Mouse (Mus musculus): ENCODE results near the gene Ppfibp1. TPM values are rescaled to one million over a fixed set of nuclear protein-coding genes. Genes with fewer than 3 reads are reported as not detected.

Gene Ppfibp1
- total and polyA plus RNA-seq, 3 experiments: 1.1 to 8.6 (median 3.3) TPM

GRCm38 (mm10) chr6:146913489-146914198, 25.4 kb downstream of the Ppfibp1 start:
- no peak for DNase-seq (ENCODE audit: low spot score)
- Histone ChIP-seq H3K27me3 (ENCODE audit: insufficient read depth, low read length) (peaks cover 5% of the 10 kb centered on the region), H3K36me3 (replicated peaks) (no peaks in the 10 kb centered on the region), H3K9me3 (replicated peaks) (no peaks in the 10 kb centered on the region), H3K4me3 (ENCODE audit: low read depth, low read length) (no peak overlapping the region), H3K4me1 (ENCODE audit: insufficient read depth, low read depth, low read length) (no peaks in the 10 kb centered on the region)
- TF ChIP-seq GATA2 (IDR thresholded peaks at IDR 0.05; ENCODE audit: borderline replicate concordance, low read depth, low read length) (no peak), GATA1 (IDR thresholded peaks at IDR 0.05; ENCODE audit: borderline replicate concordance, low read length) (no peak), POLR2AphosphoS5 (IDR thresholded peaks at IDR 0.05; ENCODE audit: insufficient replicate concordance, low read depth, low read length) (no peak), CTCF (IDR thresholded peaks at IDR 0.05; ENCODE audit: low read depth, low read length) (no peak), TAL1 (conservative IDR thresholded peaks at IDR 0.05; ENCODE audit: low read depth, low read length) (no peak)
- ATAC-seq (ENCODE audit: extremely low read depth, insufficient number of reproducible peaks, low FRiP score, poor library complexity, severe bottlenecking): no peak

GRCm38 (mm10) chr6:146915808-146916207, 27.5 kb downstream of the Ppfibp1 start:
- Histone ChIP-seq H3K4me3 (ENCODE audit: low read depth, low read length) (no peak overlapping the region), H3K27me3 (ENCODE audit: insufficient read depth, low read length) (peaks cover 5% of the 10 kb centered on the region), H3K4me1 (ENCODE audit: insufficient read depth, low read depth, low read length) (no peaks in the 10 kb centered on the region), H3K9me3 (replicated peaks) (no peaks in the 10 kb centered on the region), H3K36me3 (replicated peaks) (no peaks in the 10 kb centered on the region)
- DNase-seq (ENCODE audit: low spot score) (no peak), ATAC-seq (ENCODE audit: extremely low read depth, insufficient number of reproducible peaks, low FRiP score, poor library complexity, severe bottlenecking) (no peak)
- TF ChIP-seq POLR2AphosphoS5 (IDR thresholded peaks at IDR 0.05; ENCODE audit: insufficient replicate concordance, low read depth, low read length) (no peak), GATA2 (IDR thresholded peaks at IDR 0.05; ENCODE audit: borderline replicate concordance, low read depth, low read length) (no peak), CTCF (IDR thresholded peaks at IDR 0.05; ENCODE audit: low read depth, low read length) (no peak), TAL1 (conservative IDR thresholded peaks at IDR 0.05; ENCODE audit: low read depth, low read length) (no peak), GATA1 (IDR thresholded peaks at IDR 0.05; ENCODE audit: borderline replicate concordance, low read length) (no peak)

GRCm38 (mm10) chr6:146917396-146917795, 29.1 kb downstream of the Ppfibp1 start:
- TF ChIP-seq GATA1 (IDR thresholded peaks at IDR 0.05; ENCODE audit: borderline replicate concordance, low read length) (no peak), TAL1 (conservative IDR thresholded peaks at IDR 0.05; ENCODE audit: low read depth, low read length) (no peak), GATA2 (IDR thresholded peaks at IDR 0.05; ENCODE audit: borderline replicate concordance, low read depth, low read length) (no peak), CTCF (IDR thresholded peaks at IDR 0.05; ENCODE audit: low read depth, low read length) (no peak), POLR2AphosphoS5 (IDR thresholded peaks at IDR 0.05; ENCODE audit: insufficient replicate concordance, low read depth, low read length) (no peak)
- peaks cover 5% of the 10 kb centered on the region; the same call in 1 of the 2 replicates for H3K27me3 ChIP-seq (ENCODE audit: insufficient read depth, low read length)
- no peaks in the 10 kb centered on the region for H3K36me3 ChIP-seq (replicated peaks)
- DNase-seq (ENCODE audit: low spot score): no peak
- no peak for ATAC-seq (ENCODE audit: extremely low read depth, insufficient number of reproducible peaks, low FRiP score, poor library complexity, severe bottlenecking)
- H3K4me3 ChIP-seq (ENCODE audit: low read depth, low read length): no peak overlapping the region
- H3K9me3 ChIP-seq (replicated peaks): no peaks in the 10 kb centered on the region
- no peaks in the 10 kb centered on the region for H3K4me1 ChIP-seq (ENCODE audit: insufficient read depth, low read depth, low read length)

DNA sequence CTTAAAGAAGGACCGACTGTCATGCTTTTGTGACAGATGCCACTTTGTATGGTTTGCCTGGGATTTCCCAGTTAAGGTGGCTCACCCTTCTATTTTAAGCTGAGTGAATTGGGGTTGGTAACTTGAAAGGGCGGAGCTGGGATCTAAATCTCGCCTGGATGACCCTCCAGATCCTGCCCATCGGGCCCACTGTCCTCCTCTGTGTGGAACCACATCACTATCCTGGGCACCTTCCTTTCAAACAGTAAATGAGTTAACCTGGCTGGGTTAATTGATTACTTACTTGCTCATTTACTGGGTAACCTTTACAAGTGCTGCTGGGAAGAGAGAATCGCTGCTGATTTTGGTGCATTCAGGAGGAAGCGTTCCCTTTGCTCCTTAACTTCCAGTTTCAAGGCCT, 30.1 kb downstream of the Ppfibp1 start:
- peaks cover 5% of the 10 kb centered on the region; the same call in 1 of the 2 replicates for H3K27me3 ChIP-seq (ENCODE audit: insufficient read depth, low read length)
- no peaks in the 10 kb centered on the region for H3K36me3 ChIP-seq (replicated peaks)
- H3K4me1 ChIP-seq (ENCODE audit: insufficient read depth, low read depth, low read length): no peaks in the 10 kb centered on the region
- DNase-seq (ENCODE audit: low spot score): no peak
- no peak for ATAC-seq (ENCODE audit: extremely low read depth, insufficient number of reproducible peaks, low FRiP score, poor library complexity, severe bottlenecking)
- H3K9me3 ChIP-seq (replicated peaks): no peaks in the 10 kb centered on the region
- no peak overlapping the region for H3K4me3 ChIP-seq (ENCODE audit: low read depth, low read length)
- no peak for TF ChIP-seq CTCF (IDR thresholded peaks at IDR 0.05; ENCODE audit: low read depth, low read length)
- no peak for TF ChIP-seq POLR2AphosphoS5 (IDR thresholded peaks at IDR 0.05; ENCODE audit: insufficient replicate concordance, low read depth, low read length)
- no peak for TF ChIP-seq GATA2 (IDR thresholded peaks at IDR 0.05; ENCODE audit: borderline replicate concordance, low read depth, low read length)
- no peak for TF ChIP-seq TAL1 (conservative IDR thresholded peaks at IDR 0.05; ENCODE audit: low read depth, low read length)
- TF ChIP-seq GATA1 (IDR thresholded peaks at IDR 0.05; ENCODE audit: borderline replicate concordance, low read length): no peak

- TF ChIP-seq POLR2AphosphoS5 (IDR thresholded peaks at IDR 0.05; ENCODE audit: insufficient replicate concordance, low read depth, low read length): no peak
- no peak overlapping the region for H3K4me3 ChIP-seq (ENCODE audit: low read depth, low read length)
- H3K36me3 ChIP-seq (replicated peaks): no peaks in the 10 kb centered on the region
- no peaks in the 10 kb centered on the region for H3K9me3 ChIP-seq (replicated peaks)
- no peak for ATAC-seq (ENCODE audit: extremely low read depth, insufficient number of reproducible peaks, low FRiP score, poor library complexity, severe bottlenecking)
- H3K4me1 ChIP-seq (ENCODE audit: insufficient read depth, low read depth, low read length): no peaks in the 10 kb centered on the region
- no peaks in the 10 kb centered on the region for H3K27me3 ChIP-seq (ENCODE audit: insufficient read depth, low read length)
- DNase-seq (ENCODE audit: low spot score): no peak
These were observed 38.2 kb downstream of the Ppfibp1 start for GRCm38 (mm10) chr6:146926415-146926980.

GRCm38 (mm10) chr6:146928108-146928507, 39.8 kb downstream of the Ppfibp1 start:
- no peaks in the 10 kb centered on the region for H3K9me3 ChIP-seq (replicated peaks)
- no peak for ATAC-seq (ENCODE audit: extremely low read depth, insufficient number of reproducible peaks, low FRiP score, poor library complexity, severe bottlenecking)
- no peak overlapping the region for H3K4me3 ChIP-seq (ENCODE audit: low read depth, low read length)
- no peak for TF ChIP-seq POLR2AphosphoS5 (IDR thresholded peaks at IDR 0.05; ENCODE audit: insufficient replicate concordance, low read depth, low read length)
- TF ChIP-seq GATA1 (IDR thresholded peaks at IDR 0.05; ENCODE audit: borderline replicate concordance, low read length): no peak
- no peak for TF ChIP-seq TAL1 (conservative IDR thresholded peaks at IDR 0.05; ENCODE audit: low read depth, low read length)
- TF ChIP-seq CTCF (IDR thresholded peaks at IDR 0.05; ENCODE audit: low read depth, low read length): no peak
- TF ChIP-seq GATA2 (IDR thresholded peaks at IDR 0.05; ENCODE audit: borderline replicate concordance, low read depth, low read length): no peak
- no peak for DNase-seq (ENCODE audit: low spot score)
- no peaks in the 10 kb centered on the region for H3K36me3 ChIP-seq (replicated peaks)
- H3K27me3 ChIP-seq (ENCODE audit: insufficient read depth, low read length): no peaks in the 10 kb centered on the region
- H3K4me1 ChIP-seq (ENCODE audit: insufficient read depth, low read depth, low read length): no peaks in the 10 kb centered on the region

Measured in G1E (cell line).